Mouse (Mus musculus): ENCODE measurements around the gene Adgre1.
"Not testable (repeated sequence)": the region's sequence is repeated elsewhere in the genome, so short reads cannot be mapped to it uniquely, and the experiment has no call there.

The Adgre1 gene

GRCm38 (mm10) chr17:57358441-57358840, at the start of gene Adgre1:
Gene Adgre1 (plus strand): TSS chr17:57358691.
- no peak for DNase-seq (ENCODE audit: low read depth, low spot score)

- DNase-seq (ENCODE audit: low read depth, low spot score) = no peak
These were observed 46.7 kb upstream of the Adgre1 start for GRCm38 (mm10) chr17:57311801-57312200.

GRCm38 (mm10) chr17:57327615-57328014, 30.9 kb upstream of the Adgre1 start:
- no peak for DNase-seq (ENCODE audit: low read depth, low spot score)

- no peak for DNase-seq (ENCODE audit: low read depth, low spot score)
These were observed 29.5 kb upstream of the Adgre1 start for GRCm38 (mm10) chr17:57328944-57329343.

- no peak for DNase-seq (ENCODE audit: low read depth, low spot score)
These were observed 27.5 kb upstream of the Adgre1 start for GRCm38 (mm10) chr17:57330993-57331392.

GRCm38 (mm10) chr17:57332241-57332640, 26.2 kb upstream of the Adgre1 start:
- DNase-seq (ENCODE audit: low read depth, low spot score) = no peak

GRCm38 (mm10) chr17:57334001-57334760, 24.3 kb upstream of the Adgre1 start:
- no peak for DNase-seq (ENCODE audit: low read depth, low spot score)

- DNase-seq (ENCODE audit: low read depth, low spot score) = no peak
These were observed 23.7 kb upstream of the Adgre1 start for GRCm38 (mm10) chr17:57334761-57335150.

- DNase-seq (ENCODE audit: low read depth, low spot score) = not testable (repeated sequence)
These were observed 23.3 kb upstream of the Adgre1 start for GRCm38 (mm10) chr17:57335194-57335593.

GRCm38 (mm10) chr17:57335673-57336303, 22.7 kb upstream of the Adgre1 start:
- no peak for DNase-seq (ENCODE audit: low read depth, low spot score)

GRCm38 (mm10) chr17:57337996-57338395, 20.5 kb upstream of the Adgre1 start:
- DNase-seq (ENCODE audit: low read depth, low spot score) = no peak

- DNase-seq (ENCODE audit: low read depth, low spot score) = no peak
These were observed 19.2 kb upstream of the Adgre1 start for GRCm38 (mm10) chr17:57339298-57339697.

GRCm38 (mm10) chr17:57341568-57341967, 16.9 kb upstream of the Adgre1 start:
- DNase-seq (ENCODE audit: low read depth, low spot score) = no peak

- no peak for DNase-seq (ENCODE audit: low read depth, low spot score)
These were observed 14.3 kb upstream of the Adgre1 start for GRCm38 (mm10) chr17:57344029-57344707.

GRCm38 (mm10) chr17:57347017-57347416, 11.5 kb upstream of the Adgre1 start:
- DNase-seq (ENCODE audit: low read depth, low spot score) = no peak

GRCm38 (mm10) chr17:57347781-57348180, 10.7 kb upstream of the Adgre1 start:
- no peak for DNase-seq (ENCODE audit: low read depth, low spot score)

- DNase-seq (ENCODE audit: low read depth, low spot score) = no peak
These were observed 9.4 kb upstream of the Adgre1 start for GRCm38 (mm10) chr17:57349067-57349466.

GRCm38 (mm10) chr17:57350212-57350611, 8.3 kb upstream of the Adgre1 start:
- no peak for DNase-seq (ENCODE audit: low read depth, low spot score)

GRCm38 (mm10) chr17:57351107-57351506, 7.4 kb upstream of the Adgre1 start:
- no peak for DNase-seq (ENCODE audit: low read depth, low spot score)

- no peak for DNase-seq (ENCODE audit: low read depth, low spot score)
These were observed 1.2 kb downstream of the Adgre1 start for GRCm38 (mm10) chr17:57359485-57360241.

Data from telencephalon, adult 2 months (tissue).